Mouse (Mus musculus): ENCODE measurements around the gene Msh6.
A peak's percentile ranks its signal among the peaks of the same experiment; 100 is the strongest.

DNA sequence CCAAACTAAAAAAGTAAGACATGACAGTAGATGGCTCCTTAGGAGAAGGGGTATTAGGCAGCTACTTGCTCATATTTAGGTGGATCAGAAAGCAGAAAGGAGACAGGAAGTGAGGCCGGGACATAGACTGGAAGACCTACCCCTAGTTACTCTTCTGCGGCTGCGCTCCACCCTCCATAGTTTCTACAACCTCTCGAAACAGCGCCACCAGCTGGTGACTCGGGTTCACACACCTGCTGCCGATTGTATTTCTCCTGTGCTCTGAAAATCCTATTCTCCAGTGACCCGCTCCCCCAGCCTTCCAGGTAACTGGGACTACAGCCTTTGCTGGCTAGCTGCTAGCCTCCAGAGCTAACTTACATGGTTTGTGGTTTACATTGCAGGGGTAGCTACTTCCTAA is 16.6 kb upstream of the Msh6 start:
- TF ChIP-seq PAX5 (IDR thresholded peaks at IDR 0.05; ENCODE audit: low read length) = no peak
- no peak for TF ChIP-seq EP300 (IDR thresholded peaks at IDR 0.05; ENCODE audit: low read length)
- TF ChIP-seq MAFK (IDR thresholded peaks at IDR 0.05; ENCODE audit: insufficient replicate concordance, low read length) = no peak
- no peak for TF ChIP-seq UBTF (IDR thresholded peaks at IDR 0.05; ENCODE audit: low read depth, low read length)
- TF ChIP-seq ZNF384 (IDR thresholded peaks at IDR 0.05; ENCODE audit: low read depth, low read length) = no peak
- peak in 1 of 2 experiments; percentile 36; a peak in 2 of 4 replicates for TF ChIP-seq CTCF (conservative IDR thresholded peaks at IDR 0.05 in 1 of 2, IDR thresholded peaks at IDR 0.05 in 1 of 2; ENCODE audit: low read depth in 2 of 2, low read length in 2 of 2)
- TF ChIP-seq KAT2A (IDR thresholded peaks at IDR 0.05; ENCODE audit: insufficient replicate concordance, low read length) = no peak

All from CH12.LX (cell line).